Mouse (Mus musculus) limb, embryonic 15.5 days (tissue): ENCODE data around the gene Cdk20. TPM values are rescaled to one million over a fixed set of nuclear protein-coding genes. Genes with fewer than 3 reads are reported as not detected.

Source experiments
- ATAC-seq: fragments of 200-750 bp; cut with Nextera tagmentation; 2 replicates; pipeline ENCODE4 v1.8.0; 2017; ENCODE audit warnings: low read depth, moderate TSS enrichment; ENCODE audit not compliant: insufficient number of reproducible peaks, low FRiP score, low TSS enrichment
- H3K27ac ChIP-seq: fragments of 300-500 bp; sonication (generic); 2 replicates; pipeline ENCODE4 v1.5.1; 2015; ENCODE audit warnings: moderate library complexity, mild to moderate bottlenecking, inconsistent platforms
- H3K27me3 ChIP-seq: fragments of 300-500 bp; sonication (generic); 2 replicates; pipeline ENCODE4 v1.6.1; 2015; ENCODE audit warnings: inconsistent platforms
- H3K36me3 ChIP-seq: fragments of 300-500 bp; sonication (generic); 2 replicates; pipeline ENCODE4 v1.6.1; 2015; ENCODE audit warnings: inconsistent platforms
- H3K4me1 ChIP-seq: fragments of 300-500 bp; sonication (generic); 2 replicates; pipeline ENCODE4 v1.6.1; 2015; ENCODE audit warnings: inconsistent platforms
- H3K4me2 ChIP-seq: fragments of 300-500 bp; sonication (generic); 2 replicates; pipeline ENCODE4 v1.6.1; 2015; ENCODE audit warnings: mild to moderate bottlenecking, inconsistent platforms
- H3K4me3 ChIP-seq: fragments of 300-500 bp; sonication (generic); 2 replicates; pipeline ENCODE4 v1.5.1; 2015; ENCODE audit warnings: mild to moderate bottlenecking, inconsistent platforms
- H3K9ac ChIP-seq: fragments of 300-500 bp; sonication (generic); 2 replicates; pipeline ENCODE4 v1.6.1; 2015; ENCODE audit warnings: inconsistent platforms
- H3K9me3 ChIP-seq: fragments of 300-500 bp; sonication (generic); 2 replicates; pipeline ENCODE4 v1.6.1; 2016; ENCODE audit warnings: inconsistent platforms
- WGBS: fragments of 180-500 bp; shearing (Covaris S2); methylation state at CpG from one replicate; pipeline ENCODE4 v1.1.7; 2015; 5-methylcytosine and 5-hydroxymethylcytosine counted together
- polyA plus RNA-seq: library from polyadenylated mRNA; unstranded; fragments of >200 nt; fragmentation: Nextera tagmentation; extraction: Ambion mirVana; gene quantifications from 2 replicates; pipeline ENCODE4 v1.2.1, GENCODE M21; 2015

Gene Cdk20
- polyA plus RNA-seq, 1 experiment from 2014 or later, result 13.7 TPM

- Histone ChIP-seq H3K36me3 (no peaks in the 10 kb centered on the region), H3K27ac (peak overlapping the region; percentile 38; the same call in 1 of the 2 replicates)
- 53% methylated on average over 6 of the region's 6 CpGs for WGBS
These were observed 26.6 kb upstream of the Cdk20 start for GRCm38 (mm10) chr13:64405550-64405949.

GRCm38 (mm10) chr13:64407992-64408391 lies 24.1 kb upstream of the Cdk20 start:
- Histone ChIP-seq H3K27ac (no peak overlapping the region), H3K36me3 (no peaks in the 10 kb centered on the region), H3K4me1 (no peaks in the 10 kb centered on the region), H3K27me3 (no peaks in the 10 kb centered on the region), H3K4me3 (no peak overlapping the region), H3K9me3 (no peaks in the 10 kb centered on the region), H3K4me2 (no peak overlapping the region), H3K9ac (no peak overlapping the region)
- no peak for ATAC-seq
- 85% methylated on average over 5 of the region's 5 CpGs for WGBS

More at GRCm38 (mm10) chr13:64405550-64405949, 26.6 kb upstream of the Cdk20 start:
- Histone ChIP-seq H3K9ac (no peak overlapping the region), H3K4me2 (no peak overlapping the region), H3K4me1 (peaks cover 12% of the 10 kb centered on the region), H3K4me3 (no peak overlapping the region), H3K9me3 (no peaks in the 10 kb centered on the region), H3K27me3 (no peaks in the 10 kb centered on the region)
- ATAC-seq, result no peak

- Histone ChIP-seq H3K9ac (no peak overlapping the region), H3K4me1 (no peaks in the 10 kb centered on the region), H3K36me3 (no peaks in the 10 kb centered on the region), H3K27me3 (no peaks in the 10 kb centered on the region), H3K27ac (no peak overlapping the region), H3K4me2 (no peak overlapping the region), H3K4me3 (no peak overlapping the region), H3K9me3 (no peaks in the 10 kb centered on the region)
- WGBS, result 66% methylated on average over 5 of the region's 5 CpGs
- ATAC-seq, result peak; percentile 35; the same call in 1 of the 2 replicates
These were observed 21.5 kb upstream of the Cdk20 start for GRCm38 (mm10) chr13:64410604-64411003.

- Histone ChIP-seq H3K4me2 (no peak overlapping the region), H3K9me3 (no peaks in the 10 kb centered on the region), H3K36me3 (no peaks in the 10 kb centered on the region), H3K4me3 (no peak overlapping the region), H3K4me1 (no peaks in the 10 kb centered on the region), H3K27me3 (no peaks in the 10 kb centered on the region), H3K9ac (no peak overlapping the region), H3K27ac (no peak overlapping the region)
- ATAC-seq, result no peak
- WGBS, result 76% methylated on average over 2 of the region's 2 CpGs
These were observed 20.8 kb upstream of the Cdk20 start for GRCm38 (mm10) chr13:64411282-64411681.

GRCm38 (mm10) chr13:64412752-64413257 lies 19.3 kb upstream of the Cdk20 start:
- no peaks in the 10 kb centered on the region for H3K36me3 ChIP-seq
- no peak overlapping the region for H3K9ac ChIP-seq
- H3K4me2 ChIP-seq, result no peak overlapping the region
- 84% methylated on average over 2 of the region's 2 CpGs for WGBS
- H3K27ac ChIP-seq, result no peak overlapping the region
- no peaks in the 10 kb centered on the region for H3K9me3 ChIP-seq
- no peaks in the 10 kb centered on the region for H3K27me3 ChIP-seq
- no peaks in the 10 kb centered on the region for H3K4me1 ChIP-seq
- ATAC-seq, result no peak
- H3K4me3 ChIP-seq, result no peak overlapping the region

GRCm38 (mm10) chr13:64415659-64416058 lies 16.5 kb upstream of the Cdk20 start:
- Histone ChIP-seq H3K9me3 (no peaks in the 10 kb centered on the region), H3K4me1 (no peaks in the 10 kb centered on the region)
- 92% methylated on average over 2 of the region's 2 CpGs for WGBS

GRCm38 (mm10) chr13:64416955-64417601 lies 15.0 kb upstream of the Cdk20 start:
- Histone ChIP-seq H3K27me3 (no peaks in the 10 kb centered on the region), H3K36me3 (no peaks in the 10 kb centered on the region), H3K9me3 (no peaks in the 10 kb centered on the region), H3K4me1 (no peaks in the 10 kb centered on the region), H3K9ac (no peak overlapping the region), H3K4me3 (no peak overlapping the region), H3K4me2 (no peak overlapping the region), H3K27ac (no peak overlapping the region)
- WGBS, result 33% methylated on average over 5 of the region's 5 CpGs
- 0 out of 2 replicates have a peak, but pooled peaks have one; percentile 61 for ATAC-seq

More at GRCm38 (mm10) chr13:64415659-64416058, 16.5 kb upstream of the Cdk20 start:
- Histone ChIP-seq H3K27me3 (no peaks in the 10 kb centered on the region), H3K36me3 (no peaks in the 10 kb centered on the region), H3K4me3 (no peak overlapping the region), H3K27ac (no peak overlapping the region), H3K4me2 (no peak overlapping the region), H3K9ac (no peak overlapping the region)
- ATAC-seq, result no peak

GRCm38 (mm10) chr13:64420847-64421246 lies 11.3 kb upstream of the Cdk20 start:
- WGBS, result 76% methylated on average over 1 of the region's 1 CpGs
- no peaks in the 10 kb centered on the region for H3K27me3 ChIP-seq
- H3K9ac ChIP-seq, result no peak overlapping the region
- no peak for ATAC-seq
- no peaks in the 10 kb centered on the region for H3K4me1 ChIP-seq
- H3K9me3 ChIP-seq, result no peaks in the 10 kb centered on the region
- H3K27ac ChIP-seq, result no peak overlapping the region
- no peak overlapping the region for H3K4me2 ChIP-seq
- H3K36me3 ChIP-seq, result no peaks in the 10 kb centered on the region
- no peak overlapping the region for H3K4me3 ChIP-seq

- WGBS, result 26% methylated on average over 3 of the region's 3 CpGs
- no peaks in the 10 kb centered on the region for H3K36me3 ChIP-seq
- no peak overlapping the region for H3K27ac ChIP-seq
- no peak overlapping the region for H3K4me2 ChIP-seq
- no peaks in the 10 kb centered on the region for H3K27me3 ChIP-seq
- no peak overlapping the region for H3K9ac ChIP-seq
- H3K9me3 ChIP-seq, result no peaks in the 10 kb centered on the region
- no peaks in the 10 kb centered on the region for H3K4me1 ChIP-seq
- no peak for ATAC-seq
- H3K4me3 ChIP-seq, result no peak overlapping the region
These were observed 10.7 kb upstream of the Cdk20 start for GRCm38 (mm10) chr13:64421386-64421785.

GRCm38 (mm10) chr13:64421952-64422606 lies 10.0 kb upstream of the Cdk20 start:
- Histone ChIP-seq H3K9ac (no peak overlapping the region), H3K27ac (no peak overlapping the region), H3K4me2 (no peak overlapping the region), H3K4me1 (no peaks in the 10 kb centered on the region), H3K4me3 (no peak overlapping the region), H3K9me3 (no peaks in the 10 kb centered on the region), H3K36me3 (no peaks in the 10 kb centered on the region), H3K27me3 (no peaks in the 10 kb centered on the region)
- WGBS, result 73% methylated on average over 7 of the region's 7 CpGs
- no peak for ATAC-seq

- Histone ChIP-seq H3K9ac (no peak overlapping the region), H3K4me3 (no peak overlapping the region), H3K27ac (no peak overlapping the region), H3K4me2 (no peak overlapping the region), H3K27me3 (no peaks in the 10 kb centered on the region), H3K4me1 (no peaks in the 10 kb centered on the region), H3K9me3 (no peaks in the 10 kb centered on the region), H3K36me3 (no peaks in the 10 kb centered on the region)
- whole genome bisulfite sequencing, result 83% methylated on average over 6 of the region's 6 CpGs
- no peak for ATAC-seq
These were observed 9.5 kb upstream of the Cdk20 start for GRCm38 (mm10) chr13:64422607-64422957.

- no peaks in the 10 kb centered on the region for H3K9me3 ChIP-seq
- H3K27ac ChIP-seq, result no peak overlapping the region
- WGBS, result 77% methylated on average over 3 of the region's 3 CpGs
- no peaks in the 10 kb centered on the region for H3K27me3 ChIP-seq
- H3K36me3 ChIP-seq, result no peaks in the 10 kb centered on the region
- no peak for ATAC-seq
- H3K4me1 ChIP-seq, result no peaks in the 10 kb centered on the region
- H3K4me3 ChIP-seq, result no peak overlapping the region
- no peak overlapping the region for H3K9ac ChIP-seq
- H3K4me2 ChIP-seq, result no peak overlapping the region
These were observed 7.8 kb upstream of the Cdk20 start for GRCm38 (mm10) chr13:64424347-64424746.
